Mouse (Mus musculus): ENCODE results near the gene Dact2.

DNA sequence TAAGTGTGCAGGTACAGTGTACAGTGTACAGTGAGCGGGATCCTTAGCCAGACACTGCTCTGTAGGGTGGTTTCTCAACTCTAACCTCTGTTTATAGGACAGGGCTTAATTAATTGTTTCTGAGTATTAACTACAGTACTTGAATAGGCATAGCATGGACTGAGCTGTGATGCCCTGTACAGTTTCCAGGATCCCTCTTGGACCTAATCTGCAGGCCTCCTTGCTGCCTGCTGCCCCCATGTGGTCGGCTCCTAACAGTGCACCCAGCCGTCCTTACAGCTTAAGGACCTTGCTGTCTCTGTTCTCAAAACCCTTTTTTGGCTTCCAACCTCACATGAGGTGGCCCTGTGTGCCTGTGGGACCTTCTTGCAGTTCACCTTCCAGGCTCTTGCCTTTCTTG, 2.0 kb upstream of the Dact2 start:
- TF ChIP-seq CTCF (conservative IDR thresholded peaks at IDR 0.05; ENCODE audit: low read length) (peak; percentile 94), POU5F1 (IDR thresholded peaks at IDR 0.05; ENCODE audit: borderline replicate concordance, low read length) (no peak), NANOG (IDR thresholded peaks at IDR 0.05; ENCODE audit: borderline replicate concordance, low read length) (no peak)

Data from E14TG2a.4 (cell line).